Mouse (Mus musculus): ENCODE results near the gene Map3k13.

DNA sequence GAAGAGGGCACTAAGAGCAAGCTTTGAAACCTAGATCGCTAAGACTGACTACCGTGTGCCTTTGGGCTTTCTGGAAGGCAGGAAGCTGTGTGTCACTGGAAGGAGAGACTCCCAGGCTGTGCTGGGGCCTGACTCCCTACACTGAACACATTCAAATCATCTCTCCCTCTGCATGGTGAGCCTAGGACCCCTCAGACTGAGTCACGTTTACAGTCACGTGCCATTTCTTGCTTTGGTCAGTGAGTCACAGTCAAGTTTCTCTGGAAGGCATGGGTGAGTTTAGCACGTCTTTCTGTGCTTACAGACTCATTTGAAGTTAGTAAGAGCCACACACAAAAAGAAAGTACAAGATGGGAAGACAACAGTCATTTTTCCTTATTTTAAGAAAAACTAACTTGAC, 107.1 kb downstream of the Map3k13 start:
- TF ChIP-seq CTCF (IDR thresholded peaks at IDR 0.05; ENCODE audit: insufficient read depth, low read length) (no peak), POLR2A (IDR thresholded peaks at IDR 0.05; ENCODE audit: borderline replicate concordance, extremely low read depth, low read depth, low read length) (no peak)
